Comparison of ENCODE assay signal across 8 mouse cellular contexts in the genomic region with DNA sequence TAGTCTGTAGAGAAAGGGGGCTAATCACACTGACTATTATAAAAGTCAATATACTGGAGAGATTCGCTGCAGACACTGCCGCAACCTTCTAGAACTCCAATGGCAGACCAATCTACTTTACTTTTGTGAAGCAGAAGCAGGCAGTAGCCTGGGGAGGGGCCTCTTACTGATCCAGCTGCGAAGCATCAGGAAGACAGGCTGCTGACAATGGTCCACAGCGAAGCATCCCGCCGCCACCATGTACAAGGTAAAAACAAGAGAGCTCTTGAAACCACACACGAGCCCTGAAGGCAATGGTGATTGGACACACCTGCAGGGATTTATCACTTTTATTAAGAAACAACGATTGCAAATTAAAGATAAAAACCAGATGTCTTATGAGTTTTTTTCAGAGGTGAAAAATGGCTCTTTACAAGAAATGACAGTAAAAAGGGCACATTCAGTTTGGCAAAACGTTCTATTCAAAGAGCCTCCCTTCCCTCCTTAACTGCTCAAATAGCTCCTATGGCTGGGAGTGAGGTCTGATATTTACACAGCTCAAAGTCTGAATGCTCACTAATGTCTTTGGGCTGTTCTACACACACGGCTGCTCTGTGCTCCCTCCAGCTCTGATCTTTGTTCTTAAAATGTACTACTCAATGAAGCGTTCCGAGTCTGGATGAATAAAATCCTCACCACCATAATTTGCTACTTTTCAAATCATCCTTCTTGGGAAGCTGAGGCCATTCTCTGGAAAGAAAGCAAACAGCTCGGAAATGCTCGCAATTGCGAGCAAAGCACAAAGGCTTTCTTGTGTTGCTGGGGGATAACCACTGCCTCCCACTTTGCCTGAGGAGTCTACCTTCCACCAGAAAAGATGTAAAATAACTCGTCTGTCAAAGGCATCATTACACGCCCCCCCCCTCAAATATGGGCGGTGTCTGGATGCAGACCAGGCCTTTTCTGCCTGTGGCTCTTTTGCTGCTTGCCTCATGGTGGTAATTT. TPM values are rescaled to one million over a fixed set of nuclear protein-coding genes. Genes with fewer than 3 reads are reported as not detected.
DNase-seq lines count a peak whose midpoint lies in the region; ATAC-seq and TF ChIP-seq lines count a peak whose summit lies in the region.
"Had no signal": no experiment of that assay in that cellular context is flagged by ENCODE, and none has a peak within 500 bp of the region (broad histone marks: within the 10 kb centered on the region; RNA-seq: fewer than 3 reads in every experiment).

No protein-coding gene starts in this region.

- peak overlapping the region; percentile 93 for H3K27ac ChIP-seq in lung, embryonic 16.5 days (ENCODE audit: low read length)
- peak overlapping the region; percentile 63; the same call in 1 of the 2 replicates for H3K27ac ChIP-seq in embryonic fibroblast, embryonic 13.5 days (ENCODE audit: insufficient read depth, low read length)
- H3K27ac ChIP-seq in intestine, embryonic 14.5 days (ENCODE audit: low read depth): peak overlapping the region; percentile 58
- H3K27ac ChIP-seq in olfactory bulb, adult 2 months (ENCODE audit: insufficient read depth, low read depth, low read length): peak overlapping the region; percentile 25; the same call in 1 of the 2 replicates

- no peaks in the 10 kb centered on the region for H3K27me3 ChIP-seq in lung, embryonic 16.5 days (ENCODE audit: control insufficient read depth, insufficient read depth, low read depth, low read length)
- no peaks in the 10 kb centered on the region for H3K27me3 ChIP-seq in intestine, embryonic 14.5 days (replicated peaks; ENCODE audit: control insufficient read depth, insufficient read depth, low read length)

- WGBS in lung, embryonic 16.5 days: 27% methylated on average over 18 of the region's 18 CpGs
- 40% methylated on average over 18 of the region's 18 CpGs for WGBS in intestine, embryonic 14.5 days
- WGBS in olfactory bulb, adult 2 months: 41% methylated on average over 18 of the region's 18 CpGs

- ATAC-seq in lung, embryonic 16.5 days (ENCODE audit: low read depth): no peak
- ATAC-seq in intestine, embryonic 14.5 days (replicated peaks; ENCODE audit: low FRiP score, low TSS enrichment, low read depth): no peak; the same call in 1 of the 2 replicates

- no peak for TF ChIP-seq CTCF in embryonic fibroblast, embryonic 13.5 days (IDR thresholded peaks at IDR 0.05; ENCODE audit: borderline replicate concordance, insufficient read depth, low read length)
- no peak for TF ChIP-seq CTCF in olfactory bulb, adult 2 months (IDR thresholded peaks at IDR 0.05; ENCODE audit: insufficient read depth, low read depth, low read length)

- DNase-seq in lung, postnatal 25 days (ENCODE audit: low spot score): no peak
- DNase-seq in intestine, embryonic 14.5 days (ENCODE audit: low spot score): peak; percentile 61
- DNase-seq in ovary, postnatal 36 days (ENCODE audit: low spot score): no peak
- DNase-seq in lung, postnatal 14 days: no peak
- DNase-seq: embryo, embryonic 11 days had no signal

- no peak overlapping the region; the same call in 1 of the 2 replicates for H3K9ac ChIP-seq in lung, embryonic 16.5 days (ENCODE audit: low read length)
- H3K9ac ChIP-seq in intestine, embryonic 14.5 days (ENCODE audit: low read length): no peak overlapping the region

- TF ChIP-seq POLR2A in embryonic fibroblast, embryonic 13.5 days (IDR thresholded peaks at IDR 0.05; ENCODE audit: low read depth, low read length): no peak
- no peak for TF ChIP-seq POLR2A in olfactory bulb, adult 2 months (IDR thresholded peaks at IDR 0.05; ENCODE audit: insufficient read depth, low read depth, low read length)

- H3K4me2 ChIP-seq in lung, embryonic 16.5 days (ENCODE audit: low read depth, low read length): no peak overlapping the region
- 0 out of 2 replicates have a peak overlapping the region, but pooled peaks have one; percentile 9 for H3K4me2 ChIP-seq in intestine, embryonic 14.5 days (ENCODE audit: low read length)

- no peaks in the 10 kb centered on the region for H3K9me3 ChIP-seq in lung, embryonic 16.5 days (ENCODE audit: control insufficient read depth, low read length)
- no peaks in the 10 kb centered on the region for H3K9me3 ChIP-seq in intestine, embryonic 14.5 days (ENCODE audit: control insufficient read depth, low read length)

- H3K36me3 ChIP-seq in lung, embryonic 16.5 days (ENCODE audit: control insufficient read depth, insufficient read depth, low read length): peaks cover 10% of the 10 kb centered on the region
- peaks cover 21% of the 10 kb centered on the region for H3K36me3 ChIP-seq in intestine, embryonic 14.5 days (ENCODE audit: control insufficient read depth, insufficient read depth, low read length)

- peaks cover 45% of the 10 kb centered on the region for H3K4me1 ChIP-seq in lung, embryonic 16.5 days (replicated peaks; ENCODE audit: control insufficient read depth, insufficient read depth, low read length)
- H3K4me1 ChIP-seq in embryonic fibroblast, embryonic 13.5 days (ENCODE audit: control insufficient read depth, insufficient read depth, low read length): peaks cover 5% of the 10 kb centered on the region
- H3K4me1 ChIP-seq in intestine, embryonic 14.5 days (replicated peaks; ENCODE audit: control insufficient read depth, insufficient read depth, low read length): peaks cover 30% of the 10 kb centered on the region
- peaks cover 12% of the 10 kb centered on the region for H3K4me1 ChIP-seq in olfactory bulb, adult 2 months (ENCODE audit: control insufficient read depth, insufficient read depth, low read length)

- no peak overlapping the region for H3K4me3 ChIP-seq in lung, embryonic 16.5 days (ENCODE audit: low read length)
- no peak overlapping the region for H3K4me3 ChIP-seq in embryonic fibroblast, embryonic 13.5 days (ENCODE audit: insufficient read depth, low read length)
- H3K4me3 ChIP-seq in intestine, embryonic 14.5 days (ENCODE audit: low read depth, low read length): no peak overlapping the region
- no peak overlapping the region for H3K4me3 ChIP-seq in olfactory bulb, adult 2 months (ENCODE audit: insufficient read depth, low read depth, low read length)

RNA-seq across cellular contexts. Expression of a gene that starts 23.6 kb away (rescaled TPM):
- 58.7 and 60.1 TPM in 2 replicates for polyA plus RNA-seq in lung, embryonic 16.5 days (2015; fragmentation: Nextera tagmentation; extraction: Ambion mirVana)
- 51.3 and 55.4 TPM in 2 replicates for polyA plus RNA-seq in embryonic fibroblast, embryonic 13.5 days (2011; ENCODE audit: insufficient read length, low read depth, missing spikeins)
- polyA plus RNA-seq in intestine, embryonic 14.5 days (2014; fragmentation: Nextera tagmentation; extraction: Ambion mirVana): 49.4 and 52.1 TPM in 2 replicates
- not detected in 2 replicates for polyA plus RNA-seq in olfactory bulb, adult 2 months (2012; ENCODE audit: insufficient read depth, insufficient read length, low replicate concordance, missing spikeins)

Comparison
In these comparisons a context has a peak if more than half of its experiments do, and no peak if none do; other contexts are left out.
1. H3K27ac ChIP-seq: peak in every context shown above with its lines; median percentile 93 in lung, embryonic 16.5 days; 63 in embryonic fibroblast, embryonic 13.5 days; 58 in intestine, embryonic 14.5 days; 25 in olfactory bulb, adult 2 months.